Mouse (Mus musculus): ENCODE results near the gene Sfxn5. TPM values are rescaled to one million over a fixed set of nuclear protein-coding genes. Genes with fewer than 3 reads are reported as not detected.

Gene Sfxn5
- polyA plus RNA-seq, 1 experiment: 3.5 TPM

- Histone ChIP-seq H3K27ac (ENCODE audit: insufficient read depth, low read length) (no peak overlapping the region; the same call in 1 of the 2 replicates), H3K36me3 (ENCODE audit: control insufficient read depth, insufficient read depth, low read length) (no peaks in the 10 kb centered on the region), H3K27me3 (ENCODE audit: control insufficient read depth, insufficient read depth, low read length) (no peaks in the 10 kb centered on the region; the same call in 1 of the 2 replicates), H3K4me1 (ENCODE audit: control insufficient read depth, insufficient read depth, insufficient read length) (peaks cover 3% of the 10 kb centered on the region), H3K4me3 (ENCODE audit: extremely low read depth, insufficient read depth, insufficient read length) (no peak overlapping the region)
- whole genome bisulfite sequencing: 88% methylated on average over 6 of the region's 6 CpGs
- DNase-seq (ENCODE audit: low read depth in 1 of 2, low spot score in 2 of 2): no peak
- TF ChIP-seq CTCF (IDR thresholded peaks at IDR 0.05; ENCODE audit: extremely low read depth, insufficient read depth, insufficient read length, insufficient replicate concordance): no peak
- TF ChIP-seq POLR2A (IDR thresholded peaks at IDR 0.05; ENCODE audit: low read depth, low read length): no peak
Observed at GRCm38 (mm10) chr6:85371859-85372405, 38.7 kb upstream of the Sfxn5 start.

- no peak overlapping the region for H3K27ac ChIP-seq (ENCODE audit: insufficient read depth, low read length)
Observed at GRCm38 (mm10) chr6:85370666-85371430, 37.6 kb upstream of the Sfxn5 start.

GRCm38 (mm10) chr6:85370041-85370440 lies 36.8 kb upstream of the Sfxn5 start:
- no peaks in the 10 kb centered on the region for H3K36me3 ChIP-seq (ENCODE audit: control insufficient read depth, insufficient read depth, low read length)
- peaks cover 3% of the 10 kb centered on the region for H3K4me1 ChIP-seq (ENCODE audit: control insufficient read depth, insufficient read depth, insufficient read length)
- DNase-seq (ENCODE audit: low read depth in 1 of 2, low spot score in 2 of 2): no peak
- H3K27ac ChIP-seq (ENCODE audit: insufficient read depth, low read length): 0 out of 2 replicates have a peak overlapping the region, but pooled peaks have one; percentile 16
- TF ChIP-seq POLR2A (IDR thresholded peaks at IDR 0.05; ENCODE audit: low read depth, low read length): no peak
- no peak for TF ChIP-seq CTCF (IDR thresholded peaks at IDR 0.05; ENCODE audit: extremely low read depth, insufficient read depth, insufficient read length, insufficient replicate concordance)
- no peaks in the 10 kb centered on the region; the same call in 1 of the 2 replicates for H3K27me3 ChIP-seq (ENCODE audit: control insufficient read depth, insufficient read depth, low read length)
- no peak overlapping the region for H3K4me3 ChIP-seq (ENCODE audit: extremely low read depth, insufficient read depth, insufficient read length)
- 78% methylated on average over 5 of the region's 5 CpGs for WGBS

More at GRCm38 (mm10) chr6:85370666-85371430, 37.6 kb upstream of the Sfxn5 start:
- H3K4me3 ChIP-seq (ENCODE audit: extremely low read depth, insufficient read depth, insufficient read length): no peak overlapping the region
- peaks cover 3% of the 10 kb centered on the region for H3K4me1 ChIP-seq (ENCODE audit: control insufficient read depth, insufficient read depth, insufficient read length)
- no peak for TF ChIP-seq POLR2A (IDR thresholded peaks at IDR 0.05; ENCODE audit: low read depth, low read length)
- no peak for TF ChIP-seq CTCF (IDR thresholded peaks at IDR 0.05; ENCODE audit: extremely low read depth, insufficient read depth, insufficient read length, insufficient replicate concordance)
- WGBS: 86% methylated on average over 9 of the region's 9 CpGs
- DNase-seq (ENCODE audit: low read depth in 1 of 2, low spot score in 2 of 2): no peak
- H3K36me3 ChIP-seq (ENCODE audit: control insufficient read depth, insufficient read depth, low read length): no peaks in the 10 kb centered on the region
- no peaks in the 10 kb centered on the region; the same call in 1 of the 2 replicates for H3K27me3 ChIP-seq (ENCODE audit: control insufficient read depth, insufficient read depth, low read length)

GRCm38 (mm10) chr6:85369181-85369860 lies 36.1 kb upstream of the Sfxn5 start:
- H3K27me3 ChIP-seq (ENCODE audit: control insufficient read depth, insufficient read depth, low read length): no peaks in the 10 kb centered on the region; the same call in 1 of the 2 replicates
- no peak overlapping the region for H3K4me3 ChIP-seq (ENCODE audit: extremely low read depth, insufficient read depth, insufficient read length)
- no peak for DNase-seq (ENCODE audit: low read depth in 1 of 2, low spot score in 2 of 2)
- peak overlapping the region; percentile 31 for H3K27ac ChIP-seq (ENCODE audit: insufficient read depth, low read length)
- peaks cover 3% of the 10 kb centered on the region for H3K4me1 ChIP-seq (ENCODE audit: control insufficient read depth, insufficient read depth, insufficient read length)
- TF ChIP-seq POLR2A (IDR thresholded peaks at IDR 0.05; ENCODE audit: low read depth, low read length) (no peak), CTCF (IDR thresholded peaks at IDR 0.05; ENCODE audit: extremely low read depth, insufficient read depth, insufficient read length, insufficient replicate concordance) (no peak)
- 38% methylated on average over 5 of the region's 5 CpGs for WGBS
- no peaks in the 10 kb centered on the region for H3K36me3 ChIP-seq (ENCODE audit: control insufficient read depth, insufficient read depth, low read length)

- TF ChIP-seq CTCF (IDR thresholded peaks at IDR 0.05; ENCODE audit: extremely low read depth, insufficient read depth, insufficient read length, insufficient replicate concordance): no peak
- H3K36me3 ChIP-seq (ENCODE audit: control insufficient read depth, insufficient read depth, low read length): no peaks in the 10 kb centered on the region
- H3K27me3 ChIP-seq (ENCODE audit: control insufficient read depth, insufficient read depth, low read length): no peaks in the 10 kb centered on the region
- no peak for DNase-seq (ENCODE audit: low read depth in 1 of 2, low spot score in 2 of 2)
- H3K27ac ChIP-seq (ENCODE audit: insufficient read depth, low read length): peak overlapping the region; percentile 12; the same call in 1 of the 2 replicates
- no peak overlapping the region for H3K4me3 ChIP-seq (ENCODE audit: extremely low read depth, insufficient read depth, insufficient read length)
- WGBS: 74% methylated on average over 5 of the region's 5 CpGs
- H3K4me1 ChIP-seq (ENCODE audit: control insufficient read depth, insufficient read depth, insufficient read length): no peaks in the 10 kb centered on the region
Observed at GRCm38 (mm10) chr6:85368722-85369121, 35.5 kb upstream of the Sfxn5 start.

GRCm38 (mm10) chr6:85368166-85368565 lies 34.9 kb upstream of the Sfxn5 start:
- H3K36me3 ChIP-seq (ENCODE audit: control insufficient read depth, insufficient read depth, low read length): no peaks in the 10 kb centered on the region
- DNase-seq (ENCODE audit: low read depth in 1 of 2, low spot score in 2 of 2): no peak
- no peak overlapping the region for H3K27ac ChIP-seq (ENCODE audit: insufficient read depth, low read length)
- H3K27me3 ChIP-seq (ENCODE audit: control insufficient read depth, insufficient read depth, low read length): no peaks in the 10 kb centered on the region
- no peak for TF ChIP-seq POLR2A (IDR thresholded peaks at IDR 0.05; ENCODE audit: low read depth, low read length)
- no peak for TF ChIP-seq CTCF (IDR thresholded peaks at IDR 0.05; ENCODE audit: extremely low read depth, insufficient read depth, insufficient read length, insufficient replicate concordance)
- H3K4me3 ChIP-seq (ENCODE audit: extremely low read depth, insufficient read depth, insufficient read length): no peak overlapping the region
- 88% methylated on average over 1 of the region's 1 CpGs for WGBS
- no peaks in the 10 kb centered on the region for H3K4me1 ChIP-seq (ENCODE audit: control insufficient read depth, insufficient read depth, insufficient read length)

All from spleen, adult 2 months (tissue).